Mouse (Mus musculus): ENCODE measurements around the gene Wnk4.

Wnk4 gene

DNA sequence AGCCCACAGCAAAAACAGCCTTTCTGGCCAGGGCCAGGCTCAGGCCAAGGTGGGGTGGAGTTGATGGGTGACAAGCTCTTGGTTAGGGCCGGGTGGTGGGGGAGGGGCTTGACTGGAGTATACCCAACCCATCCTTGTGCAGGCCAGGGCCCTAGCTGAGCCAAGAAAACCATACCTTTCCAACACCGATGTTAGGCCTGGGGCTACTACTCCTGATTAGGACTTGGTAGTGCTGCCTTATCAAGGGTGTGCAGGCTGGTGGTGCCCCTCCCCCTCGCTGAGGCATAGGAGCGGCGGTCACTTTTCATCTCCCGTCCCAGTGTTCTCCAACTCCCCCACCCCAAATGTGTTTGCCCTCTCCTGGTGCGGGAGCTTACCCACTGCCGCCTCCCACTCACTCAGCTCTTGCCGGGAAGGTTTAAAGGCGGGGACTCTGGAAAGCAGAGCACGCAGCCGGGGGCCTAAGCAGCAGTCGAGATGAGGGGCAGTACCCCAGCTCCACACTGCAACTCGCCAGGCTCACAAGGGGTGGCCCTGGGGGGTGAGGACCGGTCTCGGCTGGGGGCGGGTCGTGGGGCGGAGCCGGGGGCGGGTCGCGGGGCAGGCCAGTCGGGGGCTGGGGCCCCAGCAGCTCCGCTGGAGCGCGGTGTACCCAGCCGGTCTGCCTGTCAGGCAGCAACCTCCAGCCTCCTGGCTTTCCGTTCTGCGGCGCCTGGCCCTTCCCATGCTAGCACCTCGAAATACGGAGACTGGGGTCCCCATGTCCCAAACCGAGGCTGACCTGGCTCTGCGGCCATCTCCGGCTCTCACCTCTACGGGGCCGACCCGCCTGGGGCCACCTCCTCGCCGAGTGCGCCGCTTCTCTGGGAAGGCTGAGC lies at the start of gene Wnk4:
Gene Wnk4, plus strand, starts transcription at position 620 of the 878 bp plus-strand sequence.
- no peak for DNase-seq (ENCODE audit: low read depth, low spot score)

GRCm38 (mm10) chr11:101211970-101212369 lies 48.4 kb upstream of the Wnk4 start:
- DNase-seq (ENCODE audit: low read depth, low spot score) = no peak

GRCm38 (mm10) chr11:101216936-101217335 lies 43.4 kb upstream of the Wnk4 start:
- no peak for DNase-seq (ENCODE audit: low read depth, low spot score)

- DNase-seq (ENCODE audit: low read depth, low spot score) = no peak
Measured at GRCm38 (mm10) chr11:101218436-101219055, 41.8 kb upstream of the Wnk4 start.

- DNase-seq (ENCODE audit: low read depth, low spot score) = no peak
Measured at GRCm38 (mm10) chr11:101220853-101221252, 39.5 kb upstream of the Wnk4 start.

GRCm38 (mm10) chr11:101221306-101221986 lies 38.9 kb upstream of the Wnk4 start:
- DNase-seq (ENCODE audit: low read depth, low spot score) = no peak

DNA sequence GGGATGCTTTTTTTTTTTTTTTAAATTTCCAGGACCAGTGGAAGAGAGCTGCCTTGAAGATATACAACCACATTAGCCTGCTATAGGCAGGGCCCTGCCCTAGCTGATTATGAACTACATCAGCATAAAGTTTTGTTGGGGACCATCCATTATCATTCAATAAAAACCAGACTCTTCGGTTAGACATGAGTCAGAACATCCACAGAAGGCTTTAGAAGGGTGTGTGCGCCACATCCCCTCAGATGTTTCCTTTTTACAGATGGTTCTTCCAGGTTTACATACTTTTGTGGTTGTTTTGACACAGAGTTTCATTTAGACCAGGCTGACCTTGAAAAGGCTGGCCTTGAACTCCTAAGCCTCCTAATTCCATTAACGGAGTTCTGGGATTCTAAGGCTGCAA lies 36.0 kb upstream of the Wnk4 start:
- no peak for DNase-seq (ENCODE audit: low read depth, low spot score)

- DNase-seq (ENCODE audit: low read depth, low spot score) = no peak
Measured at GRCm38 (mm10) chr11:101225331-101226064, 34.9 kb upstream of the Wnk4 start.

DNA sequence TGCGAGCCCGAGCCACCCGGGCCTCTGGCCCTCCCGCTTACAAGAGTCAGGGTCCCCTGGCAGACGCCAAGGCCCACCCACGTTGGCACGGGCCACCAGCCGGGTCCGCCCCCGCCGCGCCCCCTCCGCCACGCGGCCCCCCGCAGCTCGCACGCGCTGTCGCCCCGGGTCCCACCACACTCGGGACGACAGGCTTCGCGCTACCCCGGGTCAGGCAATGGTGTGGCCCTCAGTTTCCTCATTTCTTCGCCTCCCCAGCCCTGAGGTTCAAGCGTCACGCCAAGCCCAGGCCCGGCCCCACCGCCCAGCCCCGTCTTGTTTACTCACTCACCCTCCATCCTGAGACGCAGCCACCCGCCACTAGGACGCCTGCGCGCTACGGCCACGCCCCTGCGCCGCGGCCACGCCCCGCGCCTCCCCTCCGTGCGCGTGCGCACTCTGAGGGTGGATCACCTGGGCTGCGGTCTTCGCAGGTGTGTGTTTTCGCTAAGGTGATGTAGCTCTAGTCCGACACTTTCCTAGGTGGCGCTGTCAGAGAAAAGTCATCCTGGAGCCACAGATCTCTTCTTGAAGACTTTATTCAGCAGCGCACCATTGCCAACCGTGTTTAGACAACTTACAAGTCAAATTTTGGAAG lies 34.2 kb upstream of the Wnk4 start, which contains the start of gene Ezh1:
Gene Ezh1, minus strand, starts transcription at position 399 of the 637 bp plus-strand sequence.
- peak; percentile 94 for DNase-seq (ENCODE audit: low read depth, low spot score)

DNA sequence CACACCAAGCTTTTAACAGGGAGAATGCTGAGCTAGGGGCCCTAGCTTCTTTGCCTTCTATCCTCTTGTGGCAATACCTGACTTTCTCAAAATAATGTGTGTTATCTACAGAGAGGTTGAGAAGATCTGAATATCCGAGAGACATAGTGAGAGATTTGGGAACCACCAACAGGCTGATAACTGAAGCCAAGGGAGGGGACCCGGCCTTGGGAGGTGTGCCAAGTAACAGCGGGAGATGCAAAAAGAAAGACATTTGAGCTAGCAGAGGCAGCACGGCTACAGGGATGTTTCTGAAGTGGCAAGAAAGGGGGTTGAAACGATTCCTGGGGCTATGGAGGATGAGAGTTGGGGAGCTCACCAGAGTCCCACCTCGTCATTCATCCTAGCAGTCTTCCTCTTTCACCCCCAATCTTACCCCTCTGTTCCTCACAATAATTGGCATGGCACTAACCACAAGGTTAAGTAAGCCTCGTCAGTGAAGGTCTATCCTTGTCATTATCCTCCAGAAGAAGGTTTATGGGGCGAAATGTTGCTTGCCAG lies 30.9 kb upstream of the Wnk4 start:
- DNase-seq (ENCODE audit: low read depth, low spot score) = no peak

- DNase-seq (ENCODE audit: low read depth, low spot score) = no peak
Measured at GRCm38 (mm10) chr11:101230061-101230511, 30.3 kb upstream of the Wnk4 start.

GRCm38 (mm10) chr11:101230526-101230925 lies 29.8 kb upstream of the Wnk4 start:
- DNase-seq (ENCODE audit: low read depth, low spot score) = no peak

GRCm38 (mm10) chr11:101230991-101231871 lies 29.1 kb upstream of the Wnk4 start:
- no peak for DNase-seq (ENCODE audit: low read depth, low spot score)

GRCm38 (mm10) chr11:101232010-101232839 lies 28.1 kb upstream of the Wnk4 start:
- DNase-seq (ENCODE audit: low read depth, low spot score) = no peak

DNA sequence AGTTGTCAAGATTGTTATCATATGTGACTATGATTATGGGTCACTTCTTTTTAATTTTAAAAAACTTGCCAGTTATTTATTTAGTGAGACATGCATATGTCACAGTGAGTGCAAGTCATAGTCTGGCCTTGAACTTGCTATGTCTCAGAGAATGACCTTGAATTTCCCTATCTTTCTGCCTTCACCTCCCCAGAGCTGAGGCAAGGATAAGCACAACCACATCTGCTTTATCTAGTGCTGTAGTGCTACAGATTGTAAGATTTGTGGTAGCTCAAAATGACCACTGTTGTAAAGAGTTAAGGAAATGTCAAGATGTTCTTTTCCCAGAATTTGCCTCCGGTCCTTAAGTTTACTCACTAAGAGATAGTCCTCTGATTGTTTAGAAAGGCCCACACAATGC lies 27.1 kb upstream of the Wnk4 start:
- no peak for DNase-seq (ENCODE audit: low read depth, low spot score)

DNA sequence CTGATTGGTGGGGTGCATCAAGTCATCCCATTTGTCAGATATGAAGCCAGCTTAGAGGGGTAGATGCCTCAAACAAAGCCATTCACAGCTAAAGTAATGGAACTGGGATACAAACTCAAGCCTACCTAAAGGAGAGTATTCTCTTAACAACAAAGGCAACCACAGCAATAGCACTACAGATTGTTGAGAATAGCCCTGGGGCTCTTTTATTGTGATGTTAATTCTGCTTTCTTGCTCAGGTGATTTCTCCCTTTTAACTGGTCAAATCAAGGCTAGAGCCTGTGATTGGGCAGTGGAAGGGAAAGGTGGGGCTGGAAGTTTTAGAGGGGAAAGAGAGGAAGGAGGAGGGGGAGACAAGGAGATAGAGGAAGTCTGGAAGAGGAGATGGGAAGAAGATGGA lies 26.2 kb upstream of the Wnk4 start:
- DNase-seq (ENCODE audit: low read depth, low spot score) = peak; percentile 78

- DNase-seq (ENCODE audit: low read depth, low spot score) = no peak
Measured at GRCm38 (mm10) chr11:101235429-101235828, 24.9 kb upstream of the Wnk4 start.

GRCm38 (mm10) chr11:101236782-101237181 lies 23.6 kb upstream of the Wnk4 start:
- DNase-seq (ENCODE audit: low read depth, low spot score) = no peak
